Mouse (Mus musculus): ENCODE results near the gene Smyd1.

DNA sequence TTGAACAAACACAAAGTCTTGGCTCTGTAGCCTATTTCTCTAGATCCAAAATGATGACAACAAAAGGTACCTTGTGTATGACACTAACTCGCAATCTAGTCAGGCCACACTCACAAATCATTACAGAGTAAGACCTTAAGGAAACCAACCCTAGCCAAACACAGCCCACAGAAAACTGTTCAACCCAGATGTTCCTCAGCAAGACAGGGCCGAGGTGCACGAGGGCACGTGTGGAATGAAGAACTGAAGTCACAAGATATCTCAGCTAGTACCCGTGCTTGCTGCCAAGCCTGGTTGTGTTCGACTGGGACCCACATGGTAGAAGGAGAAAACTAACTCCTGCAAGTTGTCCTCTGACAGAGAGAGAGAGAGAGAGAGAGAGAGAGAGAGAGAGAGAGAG lies 7.8 kb upstream of the Smyd1 start:
- TF ChIP-seq POLR2A (IDR thresholded peaks at IDR 0.05; ENCODE audit: insufficient read depth, low read depth, low read length): no peak
- TF ChIP-seq CTCF (IDR thresholded peaks at IDR 0.05; ENCODE audit: insufficient read depth, low read depth, low read length): no peak
